Mouse (Mus musculus) left cerebral cortex, adult 2 months (tissue): ENCODE measurements around the gene Fbxo44. TPM values are rescaled to one million over a fixed set of nuclear protein-coding genes. Genes with fewer than 3 reads are reported as not detected.
"Not testable (repeated sequence)": the region's sequence is repeated elsewhere in the genome, so short reads cannot be mapped to it uniquely, and the experiment has no call there.

ENCODE experiments used
- DNase-seq, 2 experiments: peaks; one replicate each; pipeline ENCODE4 v3.0.0; 2021 to 2022; ENCODE audit warnings: low spot score in 2 of 2, mixed read lengths in 1 of 2; ENCODE audit errors: extremely low spot score in 1 of 2
- H3K27ac ChIP-seq: fragments of 200-600 bp; 2 replicates; pipeline ENCODE4 v1.8.1; 2022
- H3K4me3 ChIP-seq: fragments of 200-600 bp; 2 replicates; pipeline ENCODE4 v1.8.1; 2022
- CTCF ChIP-seq: fragments of 200-600 bp; IDR thresholded peaks from 2 replicates; pipeline ENCODE4 v1.8.1; 2022; ENCODE audit warnings: antibody characterized with exemption, mild to moderate bottlenecking, moderate library complexity
- intact Hi-C: fragments of 180-260 bp; cut with DNase I; formaldehyde crosslinking; loops from one replicate; pipeline ENCODE4 v1.15.1; 2025
- total RNA-seq, 2 experiments: library from RNA; stranded (reverse); gene quantifications; 2 replicates each; pipeline ENCODE4 v1.2.3; 2021

The Fbxo44 gene
- total RNA-seq, 2 experiments from 2014 or later, result 140 to 156 TPM

DNA sequence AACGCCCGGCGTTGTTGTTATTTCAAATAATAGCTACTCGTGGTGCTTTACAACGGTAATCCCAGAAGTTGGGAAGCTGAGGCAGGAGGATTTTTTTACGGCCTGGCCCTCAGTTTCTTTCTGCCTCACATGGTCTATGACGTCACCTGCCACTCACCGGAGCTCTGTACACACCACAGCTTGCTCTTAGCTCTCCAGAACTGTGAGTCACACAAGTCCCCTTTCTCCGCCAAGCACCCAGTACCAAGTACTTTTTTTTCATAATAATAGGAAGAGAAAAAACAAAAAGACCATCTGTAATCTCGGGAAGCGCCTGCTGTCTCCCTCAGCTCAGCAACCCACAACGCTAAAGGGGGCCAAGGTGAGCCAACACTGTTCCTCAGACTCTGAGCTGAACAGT, 21.2 kb upstream of the Fbxo44 start:
- no peak for TF ChIP-seq CTCF
- Histone ChIP-seq H3K27ac (no peak overlapping the region), H3K4me3 (no peak overlapping the region)
- intact Hi-C loops, result no loop called here
- DNase-seq, result no peak

DNA sequence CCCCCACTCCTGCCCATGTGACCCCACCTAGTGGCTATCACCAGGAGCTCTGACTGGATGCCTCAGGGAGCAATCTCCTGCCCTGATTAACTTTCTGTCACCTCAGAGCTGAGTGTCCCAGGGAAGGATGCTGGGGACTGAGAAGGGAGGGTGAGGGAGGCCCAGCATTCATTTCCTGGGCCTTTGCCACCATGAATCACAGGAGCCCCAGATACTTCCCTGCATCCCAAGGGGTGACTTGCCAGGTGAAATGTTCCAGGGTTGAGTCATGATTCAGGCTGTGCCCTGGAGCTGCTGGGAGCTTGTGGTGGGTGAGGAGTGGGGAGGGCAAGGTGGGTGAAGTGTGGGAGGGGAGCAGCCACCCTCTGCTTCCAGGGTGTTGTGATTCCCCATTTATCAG, 17.4 kb upstream of the Fbxo44 start:
- H3K27ac ChIP-seq, result no peak overlapping the region
- intact Hi-C loops, result no loop called here
- DNase-seq, result no peak
- H3K4me3 ChIP-seq, result no peak overlapping the region
- TF ChIP-seq CTCF, result no peak

DNA sequence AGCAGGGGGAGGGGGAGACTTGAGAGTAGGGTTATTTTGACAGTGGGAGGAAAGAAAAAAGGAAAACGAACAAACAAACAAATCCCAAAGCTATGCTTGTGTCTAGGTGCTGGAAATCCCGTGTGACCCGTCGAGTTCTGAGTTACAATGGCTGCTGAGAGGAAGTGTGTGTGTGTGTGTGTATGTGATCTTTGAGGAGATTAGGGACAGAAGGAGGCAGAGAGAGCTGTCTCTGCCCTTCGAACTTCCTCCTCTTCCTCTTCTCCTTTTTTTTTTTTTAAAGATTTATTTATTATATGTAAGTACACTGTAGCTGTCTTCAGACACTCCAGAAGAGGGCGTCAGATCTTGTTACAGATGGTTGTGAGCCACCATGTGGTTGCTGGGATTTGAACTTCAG, 16.3 kb upstream of the Fbxo44 start:
- H3K27ac ChIP-seq, intact Hi-C loops, H3K4me3 ChIP-seq, DNase-seq: not testable (repeated sequence)

DNA sequence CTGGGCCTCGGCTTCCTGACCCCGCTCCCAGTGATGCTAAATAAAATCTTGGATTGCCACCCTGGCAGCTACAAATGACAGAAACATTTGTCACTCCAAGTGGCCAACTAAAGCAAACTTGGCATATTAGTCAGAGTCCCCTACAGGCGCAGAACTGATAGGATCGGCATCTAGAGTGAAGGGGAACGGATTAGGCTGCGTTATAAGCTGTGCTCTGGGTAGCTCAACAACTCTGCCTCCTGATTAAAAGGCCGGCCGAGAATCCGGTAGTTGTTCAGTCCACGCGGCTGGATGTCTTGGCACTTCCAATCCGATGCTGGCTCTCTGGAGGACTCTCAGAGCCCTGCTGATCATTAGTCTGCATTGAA, 14.2 kb upstream of the Fbxo44 start:
- H3K27ac ChIP-seq, result peak overlapping the region; percentile 82
- peak overlapping the region; percentile 43 for H3K4me3 ChIP-seq
- no peak for TF ChIP-seq CTCF
- intact Hi-C loops, result loop anchor here (2.0 to 5.0 kb wide), 3 partner anchors 40 to 163 kb away; no protein-coding TSS in a partner anchor
- no peak for DNase-seq

DNA sequence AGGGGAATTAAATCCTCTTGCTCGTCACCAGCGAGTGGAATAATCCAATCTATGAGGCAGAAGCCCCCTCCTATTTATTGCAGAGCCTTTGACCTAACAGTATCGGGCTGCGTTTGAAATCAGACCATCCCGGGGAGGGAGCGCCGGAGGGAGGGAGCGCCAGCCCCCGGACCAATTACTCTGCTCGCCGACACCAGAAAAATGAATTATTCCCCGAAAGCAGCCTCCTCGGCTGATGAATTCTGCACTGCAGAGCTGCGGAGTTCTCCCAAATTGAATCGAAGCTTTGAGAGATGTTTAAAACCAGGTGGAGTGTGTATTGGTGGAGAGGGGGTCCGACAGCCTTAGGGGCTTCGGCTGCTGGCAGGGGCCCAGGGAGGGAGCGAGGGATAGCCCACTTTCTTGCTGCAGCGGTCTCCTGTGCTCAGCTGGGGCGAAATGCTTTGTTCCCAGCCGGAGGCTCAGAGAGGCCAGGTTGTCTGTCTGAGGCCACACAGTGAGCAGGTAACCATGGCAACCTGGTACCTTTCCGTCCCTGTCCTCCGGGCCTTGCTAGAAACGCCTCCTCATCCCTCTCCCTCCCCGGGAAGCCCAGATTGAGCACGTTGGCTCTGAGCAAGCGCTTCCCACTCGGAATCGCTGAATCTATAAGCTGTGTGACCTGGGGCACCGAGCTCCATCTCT, 13.7 kb upstream of the Fbxo44 start:
- peak overlapping the region; percentile 43 for H3K4me3 ChIP-seq
- intact Hi-C loops, result loop anchor here (2.0 to 5.0 kb wide), 3 partner anchors 41 to 163 kb away; no protein-coding TSS in a partner anchor
- peak; percentile 66 to 67 for DNase-seq
- peak overlapping the region; percentile 82 for H3K27ac ChIP-seq
- TF ChIP-seq CTCF, result no peak

DNA sequence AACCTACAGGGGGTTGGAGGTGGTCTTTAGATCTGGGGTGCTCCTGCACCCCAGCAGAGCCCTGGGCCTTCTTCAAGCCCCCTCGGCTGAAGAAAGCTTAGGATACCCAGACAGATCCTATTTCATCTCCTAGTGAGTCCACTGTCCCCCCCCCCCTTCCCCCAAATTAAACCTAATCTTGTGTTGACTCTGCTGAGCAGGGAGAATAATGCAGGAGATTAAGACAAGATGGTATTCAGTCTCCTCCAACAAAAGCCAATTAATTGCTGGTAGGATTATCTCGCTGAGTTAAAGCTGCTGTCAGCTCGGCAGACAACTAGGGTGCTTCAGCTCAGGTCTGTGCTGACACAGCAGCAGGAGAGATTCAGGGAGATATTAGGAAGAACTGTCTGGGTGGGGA, 11.0 kb upstream of the Fbxo44 start:
- no peak for DNase-seq
- TF ChIP-seq CTCF, result no peak
- no peak overlapping the region for H3K27ac ChIP-seq
- H3K4me3 ChIP-seq, result no peak overlapping the region
- intact Hi-C loops, result loop anchor here (1.0 to 5.0 kb wide), 4 partner anchors 76 to 264 kb away; no protein-coding TSS in a partner anchor

DNA sequence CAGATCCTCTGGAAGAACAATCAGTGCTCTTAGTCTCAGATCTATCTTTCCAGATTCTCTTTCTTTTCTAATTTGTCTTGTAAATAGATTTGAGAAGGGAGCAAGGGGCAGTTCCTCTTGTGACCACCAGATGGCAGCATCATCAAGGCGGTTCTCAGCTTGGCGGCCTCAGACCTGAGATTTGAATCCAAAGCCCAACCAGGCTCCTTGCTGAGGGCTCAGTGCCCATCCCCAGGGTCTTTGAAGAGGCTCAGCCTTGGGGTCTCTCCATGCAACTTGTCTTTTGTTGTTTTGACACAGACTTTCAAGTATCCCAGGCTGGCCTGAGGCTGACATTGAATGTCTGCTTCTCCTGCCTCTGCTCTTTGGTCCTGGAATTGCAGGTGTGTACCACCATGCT, 10.6 kb upstream of the Fbxo44 start:
- peak; percentile 100 for TF ChIP-seq CTCF
- DNase-seq, result peak in 1 of 2 experiments; percentile 66
- no peak overlapping the region for H3K4me3 ChIP-seq
- intact Hi-C loops, result loop anchor here (1.0 to 5.0 kb wide), 4 partner anchors 76 to 264 kb away; no protein-coding TSS in a partner anchor
- H3K27ac ChIP-seq, result no peak overlapping the region

DNA sequence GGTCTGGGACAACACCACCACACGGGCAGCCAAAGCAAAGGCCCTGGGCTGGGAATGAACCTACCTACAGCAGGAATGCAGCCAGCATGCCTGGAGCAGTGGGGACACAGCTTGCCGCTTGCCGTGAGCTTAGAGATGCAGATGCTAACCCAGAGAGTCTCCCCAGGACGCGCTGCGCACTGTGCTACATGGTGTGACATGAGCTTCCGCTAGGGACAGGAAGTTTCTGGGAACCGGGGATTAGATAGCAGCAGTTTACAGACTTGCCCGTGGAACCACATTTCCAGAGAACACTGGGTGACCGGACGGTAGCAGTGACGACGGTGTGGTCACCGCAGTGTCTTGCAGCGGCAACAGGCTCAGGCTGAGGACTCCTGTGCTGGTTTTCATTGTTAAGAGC, 9.3 kb upstream of the Fbxo44 start:
- intact Hi-C loops, result no loop called here
- no peak for TF ChIP-seq CTCF
- no peak overlapping the region for H3K4me3 ChIP-seq
- DNase-seq, result no peak
- H3K27ac ChIP-seq, result no peak overlapping the region

DNA sequence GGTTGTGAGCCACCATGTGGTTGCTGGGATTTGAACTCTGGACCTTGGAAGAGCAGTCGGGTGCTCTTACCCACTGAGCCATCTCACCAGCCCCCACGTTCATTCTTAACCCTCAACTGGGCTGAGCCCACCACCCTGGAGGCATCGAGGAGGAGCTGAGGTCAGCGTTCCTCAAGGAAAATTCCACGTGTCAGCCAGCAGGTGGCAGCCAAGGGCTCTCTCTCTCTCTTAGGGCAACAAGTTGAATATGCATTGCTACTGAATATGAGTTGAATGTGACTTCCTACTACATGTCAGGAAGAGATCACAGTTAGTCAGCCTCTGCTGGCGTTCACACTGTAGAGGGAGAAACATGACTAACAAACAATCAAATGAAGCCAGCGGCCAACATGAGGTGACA, 8.0 kb upstream of the Fbxo44 start:
- peak; percentile 81 for TF ChIP-seq CTCF
- peak in 1 of 2 experiments; percentile 64 for DNase-seq
- no peak overlapping the region for H3K27ac ChIP-seq
- no peak overlapping the region for H3K4me3 ChIP-seq
- intact Hi-C loops, result loop anchor here (1.0 kb wide), 1 partner anchor 54 kb away; no protein-coding TSS in a partner anchor

DNA sequence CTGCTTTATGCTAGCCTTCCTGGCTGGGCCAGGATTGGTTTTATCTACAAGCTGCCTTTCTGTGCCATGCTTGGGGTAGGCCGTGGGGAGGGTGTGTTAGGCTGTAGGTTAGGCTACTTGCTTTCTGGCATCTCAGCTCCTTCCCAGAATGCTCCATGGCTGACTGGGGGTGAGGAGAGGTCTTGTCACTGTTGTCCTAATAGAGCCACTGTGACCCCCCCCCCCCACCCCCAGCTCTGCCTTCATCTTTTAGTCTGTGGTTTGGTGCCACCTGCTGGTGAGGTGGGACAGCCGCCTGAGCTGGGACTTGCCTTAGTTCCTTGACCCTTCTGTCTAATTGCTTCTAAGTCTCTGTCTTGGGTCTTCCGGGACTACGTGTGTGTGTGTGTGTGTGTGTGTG, 6.7 kb upstream of the Fbxo44 start:
- Histone ChIP-seq H3K27ac (peak overlapping the region; percentile 74), H3K4me3 (no peak overlapping the region)
- DNase-seq, result peak; percentile 68 to 72
- TF ChIP-seq CTCF, result peak; percentile 60
- intact Hi-C loops, result no loop called here

DNA sequence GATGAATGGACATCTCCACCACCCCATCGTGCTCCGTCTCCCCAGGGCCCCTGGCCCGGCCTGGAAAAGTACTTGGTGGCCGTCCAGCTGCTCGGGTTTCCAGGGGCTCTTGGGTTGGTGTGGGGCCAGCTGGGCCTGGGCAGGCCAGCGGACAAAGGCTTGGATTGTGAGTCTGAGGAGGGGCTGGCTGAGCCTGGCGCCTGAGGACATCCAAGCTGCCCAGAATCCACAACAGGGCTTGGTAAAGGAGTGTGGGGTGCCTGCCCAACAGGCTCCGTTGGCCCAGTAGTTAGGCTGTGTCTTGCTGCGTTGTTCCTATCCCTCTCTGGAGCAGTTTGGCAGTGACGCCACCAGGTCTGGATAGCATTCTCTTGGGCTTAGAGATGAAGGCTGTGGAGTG, 6.1 kb upstream of the Fbxo44 start:
- intact Hi-C loops, result no loop called here
- no peak for TF ChIP-seq CTCF
- Histone ChIP-seq H3K27ac (peak overlapping the region; percentile 79; the same call in 1 of the 2 replicates), H3K4me3 (no peak overlapping the region)
- DNase-seq, result peak; percentile 68 to 82

DNA sequence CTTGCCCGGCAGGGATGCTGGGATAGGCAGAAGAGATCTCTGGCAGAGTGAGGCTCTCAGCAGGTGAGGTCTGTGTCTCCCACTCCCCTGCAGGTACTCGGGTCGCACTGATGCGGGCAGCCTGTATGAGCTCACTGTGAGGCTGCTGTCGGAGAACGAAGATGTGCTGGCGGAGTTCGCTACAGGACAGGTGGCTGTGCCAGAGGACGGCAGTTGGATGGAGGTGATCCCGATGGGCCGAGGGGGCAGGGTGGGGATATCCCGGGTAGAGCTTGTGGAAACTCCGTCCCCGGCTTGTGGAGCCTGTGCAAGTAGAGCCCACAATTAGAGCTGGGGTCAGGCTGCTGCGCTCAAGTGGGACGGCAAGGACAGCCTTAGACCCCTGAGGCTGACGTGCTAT, 5.3 kb upstream of the Fbxo44 start:
- DNase-seq, result no peak
- TF ChIP-seq CTCF, result no peak
- H3K4me3 ChIP-seq, result peak overlapping the region; percentile 29
- intact Hi-C loops, result no loop called here
- peak overlapping the region; percentile 79 for H3K27ac ChIP-seq

DNA sequence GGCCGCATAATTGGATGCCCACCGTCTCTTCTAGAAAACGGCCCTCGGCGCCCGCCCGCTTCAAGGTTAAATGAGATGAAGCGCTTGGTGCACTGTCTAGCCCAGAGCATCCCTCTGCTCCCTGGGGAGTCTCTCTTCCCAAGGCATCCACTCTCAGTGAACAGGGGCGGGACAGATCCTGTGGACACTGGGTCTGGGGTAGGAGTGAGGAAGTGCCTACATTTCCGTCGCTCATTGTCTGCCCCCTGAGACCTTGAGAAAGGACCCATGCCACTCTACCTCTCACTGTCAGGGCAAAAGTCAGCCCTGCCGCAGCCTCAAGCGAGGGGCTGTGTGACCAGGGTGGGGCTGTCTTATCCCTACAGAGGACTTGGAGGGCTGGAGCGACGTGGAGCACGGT, 4.2 kb upstream of the Fbxo44 start:
- intact Hi-C loops, result no loop called here
- no peak for TF ChIP-seq CTCF
- H3K27ac ChIP-seq, result peak overlapping the region; percentile 40; the same call in 1 of the 2 replicates
- no peak for DNase-seq
- H3K4me3 ChIP-seq, result peak overlapping the region; percentile 39
